Mouse (Mus musculus) cortical plate, adult 2 months (tissue): Measurements from ENCODE around the gene Best1.

Source experiments
- CTCF ChIP-seq: fragments of 200-500 bp; IDR thresholded peaks from 2 replicates; pipeline ENCODE4 v1.5.1; 2011; ENCODE audit warnings: mild to moderate bottlenecking, control low read depth, low read length; ENCODE audit not compliant: insufficient read depth; ENCODE audit errors: extremely low read depth
- POLR2A ChIP-seq: fragments of 200-500 bp; IDR thresholded peaks from 2 replicates; pipeline ENCODE4 v1.6.1; 2011; ENCODE audit warnings: mild to moderate bottlenecking, low read length, control low read depth; ENCODE audit not compliant: insufficient read depth; ENCODE audit errors: extremely low read depth

DNA sequence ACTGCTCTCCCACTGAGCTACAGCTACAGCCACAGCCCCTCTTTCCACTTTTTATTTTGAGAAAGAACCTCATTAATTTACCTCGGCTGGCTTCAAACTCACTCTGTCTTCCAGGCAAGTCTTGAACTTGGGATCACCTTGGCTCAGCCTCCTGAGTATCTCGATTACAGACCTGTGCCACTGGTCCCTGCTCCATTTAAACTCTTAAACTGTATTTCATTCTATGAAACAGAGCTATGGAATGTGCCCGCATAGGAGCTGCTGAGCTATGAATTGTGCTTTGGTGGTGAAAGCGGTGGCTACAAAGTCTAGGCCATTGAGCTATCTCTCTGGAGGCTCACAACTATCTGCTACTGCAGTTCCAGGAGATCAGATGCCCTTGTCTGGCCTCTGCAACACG is 43.5 kb downstream of the Best1 start:
- TF ChIP-seq CTCF (no peak), POLR2A (no peak)
